In the genomic region with DNA sequence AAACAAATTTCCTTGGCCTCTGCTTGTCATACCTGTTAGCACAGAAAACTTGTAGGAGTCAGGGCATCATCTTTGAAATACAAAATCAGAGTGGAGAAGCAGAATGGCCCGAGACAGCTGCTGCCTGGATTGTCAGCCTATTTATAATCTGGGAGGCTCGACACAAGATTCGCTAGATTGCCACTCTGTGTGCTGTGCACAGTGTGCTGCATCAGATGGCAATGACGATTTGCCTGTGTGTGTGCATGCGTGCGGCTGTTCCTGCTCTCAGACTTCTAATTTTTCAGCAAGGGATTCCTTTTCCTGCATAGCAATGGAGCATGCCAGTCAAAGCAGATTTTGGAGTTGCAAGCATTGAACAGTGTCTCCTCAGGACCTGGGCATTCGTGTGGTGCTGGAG, we compare ENCODE assay signal across 11 mouse cellular contexts.
DNase-seq lines count a peak whose midpoint lies in the region; ATAC-seq lines count a peak whose summit lies in the region.
"Had no signal": no experiment of that assay in that cellular context is flagged by ENCODE, and none has a peak within 500 bp of the region (broad histone marks: within the 10 kb centered on the region; RNA-seq: fewer than 3 reads in every experiment).

No protein-coding gene starts in this region.

- peaks cover 19% of the 10 kb centered on the region for H3K4me1 ChIP-seq in hindbrain, embryonic 13.5 days (replicated peaks)
- no peaks in the 10 kb centered on the region for H3K4me1 ChIP-seq in hindbrain, embryonic 10.5 days (replicated peaks)
- peaks cover 15% of the 10 kb centered on the region for H3K4me1 ChIP-seq in hindbrain, embryonic 16.5 days (ENCODE audit: control insufficient read depth, insufficient read depth, low read depth, low read length)
- H3K4me1 ChIP-seq: intestine, embryonic 15.5 days had no signal

- H3K36me3 ChIP-seq in hindbrain, embryonic 13.5 days = no peaks in the 10 kb centered on the region
- no peaks in the 10 kb centered on the region for H3K36me3 ChIP-seq in hindbrain, embryonic 10.5 days
- H3K36me3 ChIP-seq in hindbrain, embryonic 16.5 days (ENCODE audit: control insufficient read depth, insufficient read depth, low read length) = no peaks in the 10 kb centered on the region
- H3K36me3 ChIP-seq: intestine, embryonic 15.5 days had no signal

- WGBS in hindbrain, embryonic 13.5 days = 69% methylated on average over 7 of the region's 7 CpGs
- 88% methylated on average over 7 of the region's 7 CpGs for WGBS in hindbrain, embryonic 10.5 days
- WGBS in hindbrain, embryonic 16.5 days = 44% methylated on average over 7 of the region's 7 CpGs

- peak overlapping the region; percentile 72 for H3K27ac ChIP-seq in hindbrain, embryonic 13.5 days
- H3K27ac ChIP-seq in hindbrain, embryonic 10.5 days = no peak overlapping the region
- H3K27ac ChIP-seq in hindbrain, embryonic 16.5 days (ENCODE audit: low read depth, low read length) = peak overlapping the region; percentile 49
- H3K27ac ChIP-seq: heart, adult 2 months; intestine, embryonic 15.5 days had no signal

- peak overlapping the region; percentile 58; the same call in 1 of the 2 replicates for H3K9ac ChIP-seq in hindbrain, embryonic 13.5 days
- peak overlapping the region; percentile 29; the same call in 1 of the 2 replicates for H3K9ac ChIP-seq in hindbrain, embryonic 16.5 days (ENCODE audit: low read depth, low read length)
- H3K9ac ChIP-seq: intestine, embryonic 15.5 days had no signal

- no peak for ATAC-seq in hindbrain, embryonic 13.5 days (ENCODE audit: low FRiP score)
- ATAC-seq in hindbrain, embryonic 16.5 days = peak; percentile 76
- ATAC-seq: activated CD4-positive, CD25-positive, alpha-beta regulatory T cell, adult 4 months; intestine, embryonic 15.5 days had no signal

- H3K4me2 ChIP-seq in hindbrain, embryonic 13.5 days = 0 out of 2 replicates have a peak overlapping the region, but pooled peaks have one; percentile 8
- H3K4me2 ChIP-seq in hindbrain, embryonic 16.5 days (ENCODE audit: low read length) = no peak overlapping the region
- H3K4me2 ChIP-seq: intestine, embryonic 15.5 days had no signal

- no peak for DNase-seq in hindbrain, embryonic 10.5 days (ENCODE audit: low spot score)
- DNase-seq in left cerebral cortex, postnatal 25 days (ENCODE audit: low spot score in 2 of 2) = peak; percentile 56 to 69
- DNase-seq in right cerebral cortex, postnatal 36 days (ENCODE audit: low spot score in 2 of 2) = peak; percentile 44 to 48
- DNase-seq in lung, postnatal 25 days (ENCODE audit: low spot score) = no peak
- DNase-seq in kidney, postnatal 25 days = no peak
- DNase-seq: heart, adult 2 months; thymus, postnatal 25 days had no signal

- intact Hi-C loops in left cerebral cortex, postnatal 25 days (cut with DNase I) = no loop called here

- H3K9me3 ChIP-seq in hindbrain, embryonic 13.5 days = no peaks in the 10 kb centered on the region
- no peaks in the 10 kb centered on the region for H3K9me3 ChIP-seq in hindbrain, embryonic 10.5 days
- no peaks in the 10 kb centered on the region for H3K9me3 ChIP-seq in hindbrain, embryonic 16.5 days (ENCODE audit: control insufficient read depth, low read length)
- H3K9me3 ChIP-seq: intestine, embryonic 15.5 days had no signal

- no peak overlapping the region for H3K4me3 ChIP-seq in hindbrain, embryonic 13.5 days
- H3K4me3 ChIP-seq in hindbrain, embryonic 10.5 days = no peak overlapping the region
- no peak overlapping the region for H3K4me3 ChIP-seq in hindbrain, embryonic 16.5 days (ENCODE audit: low read length)
- H3K4me3 ChIP-seq: heart, adult 2 months; intestine, embryonic 15.5 days had no signal

- no peaks in the 10 kb centered on the region for H3K27me3 ChIP-seq in hindbrain, embryonic 13.5 days
- H3K27me3 ChIP-seq in hindbrain, embryonic 10.5 days (ENCODE audit: insufficient read depth, poor library complexity, severe bottlenecking) = no peaks in the 10 kb centered on the region
- H3K27me3 ChIP-seq in hindbrain, embryonic 16.5 days (replicated peaks; ENCODE audit: control insufficient read depth, insufficient read depth, low read length) = no peaks in the 10 kb centered on the region
- H3K27me3 ChIP-seq: intestine, embryonic 15.5 days had no signal

Comparison
In these comparisons a context has a peak if more than half of its experiments do, and no peak if none do; other contexts are left out.
1. DNase-seq: peak in left cerebral cortex, postnatal 25 days (2 of 2) and right cerebral cortex, postnatal 36 days (2 of 2); none in hindbrain, embryonic 10.5 days (single experiment), lung, postnatal 25 days (single experiment) and kidney, postnatal 25 days (0 of 2).